7 mouse cellular contexts compared by ENCODE assay signal in the genomic region with DNA sequence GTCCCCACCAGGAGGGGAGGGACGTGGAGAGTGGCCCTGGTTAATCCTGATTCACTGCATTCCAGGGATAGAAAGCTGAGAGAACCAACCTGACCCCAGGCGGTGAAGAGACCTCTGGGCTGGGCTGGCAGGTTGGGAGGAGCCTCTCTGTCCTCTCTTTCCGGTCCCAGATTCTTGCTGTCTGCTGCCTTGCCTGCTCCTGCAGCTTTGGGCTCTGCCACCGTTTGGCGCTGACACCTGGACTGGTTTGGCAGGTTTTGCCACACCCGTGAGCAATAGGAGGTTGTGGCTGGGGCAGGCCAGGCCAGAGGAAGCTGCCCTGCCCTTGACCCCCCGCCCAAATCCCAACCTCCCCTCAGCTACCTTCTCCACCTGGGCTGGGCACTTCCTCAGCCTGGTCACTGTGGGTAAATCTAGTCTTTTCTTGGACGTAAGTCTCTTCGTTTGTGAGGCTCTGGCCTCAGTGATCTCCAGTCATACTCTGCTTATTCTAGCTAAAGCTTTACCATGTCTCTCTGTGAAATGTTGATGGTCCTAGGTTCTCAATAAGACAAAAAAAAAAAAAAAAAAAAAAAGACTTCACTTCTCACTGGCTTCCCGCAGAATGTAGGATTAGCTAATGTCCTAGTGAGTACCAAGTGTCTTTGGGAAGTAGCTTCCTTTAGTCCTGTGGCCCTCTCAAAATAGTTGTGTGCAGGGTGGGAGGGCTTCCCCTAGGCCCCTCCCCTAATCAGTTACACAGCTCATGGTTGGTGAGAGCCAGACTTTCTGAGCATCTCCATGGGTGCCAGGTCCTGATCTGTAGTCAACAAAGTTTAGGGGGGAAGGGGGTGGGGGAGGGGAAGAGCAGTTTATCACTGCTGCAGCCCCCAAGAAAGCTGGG. TPM values are rescaled to one million over a fixed set of nuclear protein-coding genes. Genes with fewer than 3 reads are reported as not detected.
DNase-seq lines count a peak whose midpoint lies in the region; ATAC-seq lines count a peak whose summit lies in the region.

No protein-coding gene starts in this region.

- ATAC-seq in forebrain, embryonic 15.5 days (replicated peaks) = no peak
- no peak for ATAC-seq in neural tube, embryonic 15.5 days (ENCODE audit: low FRiP score)

- no peaks in the 10 kb centered on the region for H3K27me3 ChIP-seq in embryonic facial prominence, embryonic 10.5 days (replicated peaks; ENCODE audit: low read depth, poor library complexity, severe bottlenecking)
- no peaks in the 10 kb centered on the region for H3K27me3 ChIP-seq in forebrain, embryonic 15.5 days
- H3K27me3 ChIP-seq in midbrain, embryonic 10.5 days (ENCODE audit: low read depth, poor library complexity, severe bottlenecking) = no peaks in the 10 kb centered on the region
- no peaks in the 10 kb centered on the region for H3K27me3 ChIP-seq in neural tube, embryonic 15.5 days (replicated peaks)

- no peak overlapping the region for H3K4me2 ChIP-seq in forebrain, embryonic 15.5 days (replicated peaks)
- H3K4me2 ChIP-seq in neural tube, embryonic 15.5 days = no peak overlapping the region

- H3K9me3 ChIP-seq in embryonic facial prominence, embryonic 10.5 days = no peaks in the 10 kb centered on the region
- no peaks in the 10 kb centered on the region for H3K9me3 ChIP-seq in forebrain, embryonic 15.5 days
- H3K9me3 ChIP-seq in midbrain, embryonic 10.5 days (replicated peaks) = no peaks in the 10 kb centered on the region
- no peaks in the 10 kb centered on the region for H3K9me3 ChIP-seq in neural tube, embryonic 15.5 days (replicated peaks)

- H3K9ac ChIP-seq in forebrain, embryonic 15.5 days (replicated peaks) = no peak overlapping the region
- H3K9ac ChIP-seq in neural tube, embryonic 15.5 days (replicated peaks) = no peak overlapping the region

- H3K4me3 ChIP-seq in embryonic facial prominence, embryonic 10.5 days = no peak overlapping the region
- no peak overlapping the region for H3K4me3 ChIP-seq in forebrain, embryonic 15.5 days
- no peak overlapping the region for H3K4me3 ChIP-seq in midbrain, embryonic 10.5 days
- no peak overlapping the region for H3K4me3 ChIP-seq in neural tube, embryonic 15.5 days (replicated peaks)

- WGBS in embryonic facial prominence, embryonic 10.5 days = 13% methylated on average over 10 of the region's 10 CpGs
- WGBS in forebrain, embryonic 15.5 days = 19% methylated on average over 10 of the region's 10 CpGs
- whole genome bisulfite sequencing in midbrain, embryonic 10.5 days = 14% methylated on average over 10 of the region's 10 CpGs
- WGBS in neural tube, embryonic 15.5 days = 29% methylated on average over 10 of the region's 10 CpGs

- DNase-seq in adrenal gland, adult 8-10 months = peak; percentile 68
- peak; percentile 65 for DNase-seq in embryonic facial prominence, embryonic 10.5 days (ENCODE audit: low spot score)
- peak; percentile 74 for DNase-seq in kidney, postnatal 10 days
- peak; percentile 85 for DNase-seq in lung, postnatal 36 days
- DNase-seq in midbrain, embryonic 10.5 days (ENCODE audit: low spot score) = no peak

- H3K4me1 ChIP-seq in embryonic facial prominence, embryonic 10.5 days = peaks cover 43% of the 10 kb centered on the region
- H3K4me1 ChIP-seq in forebrain, embryonic 15.5 days = peaks cover 8% of the 10 kb centered on the region; the same call in 1 of the 2 replicates
- H3K4me1 ChIP-seq in midbrain, embryonic 10.5 days = peaks cover 18% of the 10 kb centered on the region
- H3K4me1 ChIP-seq in neural tube, embryonic 15.5 days = no peaks in the 10 kb centered on the region

- peaks cover 7% of the 10 kb centered on the region; the same call in 1 of the 2 replicates for H3K36me3 ChIP-seq in embryonic facial prominence, embryonic 10.5 days (replicated peaks)
- peaks cover 13% of the 10 kb centered on the region; the same call in 1 of the 2 replicates for H3K36me3 ChIP-seq in forebrain, embryonic 15.5 days
- peaks cover 7% of the 10 kb centered on the region; the same call in 1 of the 2 replicates for H3K36me3 ChIP-seq in midbrain, embryonic 10.5 days
- H3K36me3 ChIP-seq in neural tube, embryonic 15.5 days = peaks cover 31% of the 10 kb centered on the region

- peak overlapping the region; percentile 40; the same call in 1 of the 2 replicates for H3K27ac ChIP-seq in embryonic facial prominence, embryonic 10.5 days (replicated peaks)
- H3K27ac ChIP-seq in forebrain, embryonic 15.5 days (replicated peaks) = no peak overlapping the region
- no peak overlapping the region for H3K27ac ChIP-seq in midbrain, embryonic 10.5 days (replicated peaks)
- H3K27ac ChIP-seq in neural tube, embryonic 15.5 days (replicated peaks) = no peak overlapping the region

RNA-seq across cellular contexts. Expression of a gene that starts 26.9 kb away (rescaled TPM):
- 100 to 1,000 TPM in 2 of 4 experiments, 10 to 100 TPM in 2; 72.4 to 109 (median 91.3) TPM for total RNA-seq in adrenal gland, adult 8-10 months (2022)
- 1.2 and 1.6 TPM in 2 replicates for polyA plus RNA-seq in embryonic facial prominence, embryonic 10.5 days (2016; fragmentation: Nextera tagmentation; extraction: Ambion mirVana)
- 11.2 and 11.4 TPM in 2 replicates for polyA plus RNA-seq in forebrain, embryonic 15.5 days (2015; fragmentation: Nextera tagmentation; extraction: Ambion mirVana)
- 1.3 and 1.8 TPM in 2 replicates for polyA plus RNA-seq in midbrain, embryonic 10.5 days (2016; fragmentation: Nextera tagmentation; extraction: Ambion mirVana)
- polyA plus RNA-seq in neural tube, embryonic 15.5 days (2015; fragmentation: Nextera tagmentation; extraction: Ambion mirVana) = 12.3 and 14.8 TPM in 2 replicates
